Mouse (Mus musculus) embryo, embryonic 11.5 days (tissue): ENCODE measurements at regions not wholly inside any gene's neighbourhood (a gene's known extent, or its start where the extent isn't known, plus 50 kb on each side); places are given as distances from the start of the nearest gene placed in this dataset.
A peak's percentile ranks its signal among the peaks of the same experiment; 100 is the strongest.

ENCODE experiments used
- DNase-seq: peaks from one replicate; pipeline ENCODE4 v3.0.0-alpha.2; 2012; ENCODE audit warnings: low read depth, low spot score

GRCm38 (mm10) chr14:102621546-102621945 is 360.9 kb downstream of the Kctd12 start:
- no peak for DNase-seq

GRCm38 (mm10) chr14:102619056-102619455 is 363.4 kb downstream of the Kctd12 start:
- DNase-seq, result no peak

GRCm38 (mm10) chr14:102615588-102616309 is 366.7 kb downstream of the Kctd12 start:
- no peak for DNase-seq

- DNase-seq, result no peak
Measured at GRCm38 (mm10) chr14:102606055-102606454, 376.4 kb downstream of the Kctd12 start.

GRCm38 (mm10) chr14:102594850-102595249 is 387.6 kb downstream of the Kctd12 start:
- DNase-seq, result no peak

GRCm38 (mm10) chr14:102553781-102554180 is 428.7 kb downstream of the Kctd12 start:
- DNase-seq, result no peak

GRCm38 (mm10) chr14:102552598-102552997 is 429.8 kb downstream of the Kctd12 start:
- DNase-seq, result no peak

- no peak for DNase-seq
Measured at GRCm38 (mm10) chr14:102524894-102525577, 457.4 kb downstream of the Kctd12 start.

- no peak for DNase-seq
Measured at GRCm38 (mm10) chr14:102516765-102517164, 465.7 kb downstream of the Kctd12 start.

GRCm38 (mm10) chr14:102514527-102514926 is 467.9 kb downstream of the Kctd12 start:
- DNase-seq, result no peak

- DNase-seq, result no peak
Measured at GRCm38 (mm10) chr14:102512651-102513050, 469.8 kb downstream of the Kctd12 start.

GRCm38 (mm10) chr14:102511691-102512383 is 470.6 kb downstream of the Kctd12 start:
- no peak for DNase-seq

- peak; percentile 39 for DNase-seq
Measured at GRCm38 (mm10) chr14:102510387-102510786, 472.1 kb downstream of the Kctd12 start.

GRCm38 (mm10) chr14:102505696-102506321 is 476.6 kb downstream of the Kctd12 start:
- no peak for DNase-seq

- DNase-seq, result no peak
Measured at GRCm38 (mm10) chr14:102497179-102497578, 485.3 kb downstream of the Kctd12 start.

GRCm38 (mm10) chr14:102492376-102492775 is 490.1 kb downstream of the Kctd12 start:
- no peak for DNase-seq

GRCm38 (mm10) chr14:102491205-102491604 is 491.2 kb downstream of the Kctd12 start:
- DNase-seq, result no peak

GRCm38 (mm10) chr14:102477162-102477561 is 505.3 kb downstream of the Kctd12 start:
- no peak for DNase-seq

- no peak for DNase-seq
Measured at GRCm38 (mm10) chr14:102469326-102469725, 513.1 kb downstream of the Kctd12 start.

GRCm38 (mm10) chr14:102461001-102461400 is 521.4 kb downstream of the Kctd12 start:
- DNase-seq, result no peak

- DNase-seq, result no peak
Measured at GRCm38 (mm10) chr14:102439738-102440137, 542.7 kb downstream of the Kctd12 start.
